Mouse (Mus musculus): ENCODE data around the gene Micall2.
"Not testable (repeated sequence)": the region's sequence is repeated elsewhere in the genome, so short reads cannot be mapped to it uniquely, and the experiment has no call there.

Gene Micall2

GRCm38 (mm10) chr5:139727261-139727660 is 8.9 kb downstream of the Micall2 start:
- DNase-seq = no peak

- no peak for DNase-seq
Measured at GRCm38 (mm10) chr5:139726186-139726585, 9.9 kb downstream of the Micall2 start.

GRCm38 (mm10) chr5:139724336-139725116 is 11.6 kb downstream of the Micall2 start:
- DNase-seq = no peak

- DNase-seq = no peak
Measured at GRCm38 (mm10) chr5:139723113-139723512, 13.0 kb downstream of the Micall2 start.

GRCm38 (mm10) chr5:139722709-139723108 is 13.4 kb downstream of the Micall2 start:
- no peak for DNase-seq

- DNase-seq = no peak
Measured at GRCm38 (mm10) chr5:139718949-139719348, 17.2 kb downstream of the Micall2 start.

- no peak for DNase-seq
Measured at GRCm38 (mm10) chr5:139718540-139718939, 17.6 kb downstream of the Micall2 start.

GRCm38 (mm10) chr5:139717723-139718122 is 18.4 kb downstream of the Micall2 start:
- DNase-seq = peak; percentile 47 to 50

GRCm38 (mm10) chr5:139706496-139706895 is 29.6 kb downstream of the Micall2 start:
- no peak for DNase-seq

GRCm38 (mm10) chr5:139702905-139703304 is 33.2 kb downstream of the Micall2 start:
- peak; percentile 36 to 42 for DNase-seq

GRCm38 (mm10) chr5:139702236-139702635 is 33.9 kb downstream of the Micall2 start:
- no peak for DNase-seq

- no peak for DNase-seq
Measured at GRCm38 (mm10) chr5:139696954-139697353, 39.2 kb downstream of the Micall2 start.

- not testable (repeated sequence) for DNase-seq
Measured at GRCm38 (mm10) chr5:139695876-139696275, 40.3 kb downstream of the Micall2 start.

GRCm38 (mm10) chr5:139694989-139695571 is 41.1 kb downstream of the Micall2 start:
- DNase-seq = no peak

GRCm38 (mm10) chr5:139694292-139694988 is 41.7 kb downstream of the Micall2 start:
- DNase-seq = no peak

GRCm38 (mm10) chr5:139690791-139691190 is 45.3 kb downstream of the Micall2 start:
- no peak for DNase-seq

- no peak for DNase-seq
Measured at GRCm38 (mm10) chr5:139688356-139688755, 47.8 kb downstream of the Micall2 start.

- peak; percentile 56 to 57 for DNase-seq
Measured at GRCm38 (mm10) chr5:139687646-139688045, 48.5 kb downstream of the Micall2 start.

GRCm38 (mm10) chr5:139686530-139687249 is 49.4 kb downstream of the Micall2 start:
- no peak for DNase-seq

- DNase-seq = no peak
Measured at GRCm38 (mm10) chr5:139683228-139683627, 52.9 kb downstream of the Micall2 start.

- DNase-seq = no peak
Measured at GRCm38 (mm10) chr5:139682631-139682977, 53.5 kb downstream of the Micall2 start.

- DNase-seq = no peak
Measured at GRCm38 (mm10) chr5:139681832-139682630, 54.1 kb downstream of the Micall2 start.

GRCm38 (mm10) chr5:139675707-139675967 is 60.5 kb downstream of the Micall2 start:
- DNase-seq = no peak

All from B cell, adult 2 months (primary cell).